Mouse (Mus musculus) lung, postnatal 0 days (tissue): ENCODE results near the gene Cbl. TPM values are rescaled to one million over a fixed set of nuclear protein-coding genes. Genes with fewer than 3 reads are reported as not detected.

Experiments
- ATAC-seq: fragments of 200-750 bp; cut with Nextera tagmentation; 2 replicates; pipeline ENCODE4 v1.8.0; 2017; ENCODE audit warnings: moderate library complexity
- DNase-seq: peaks from one replicate; pipeline ENCODE4 v3.0.0-alpha.2; 2016; ENCODE audit warnings: low spot score
- H3K27ac ChIP-seq: fragments of 300-500 bp; sonication (generic); 2 replicates; pipeline ENCODE4 v1.5.1; 2014; ENCODE audit warnings: antibody characterized with exemption, mild to moderate bottlenecking, low read length, mixed read lengths
- H3K27me3 ChIP-seq: fragments of 300-500 bp; sonication (generic); replicated peaks from 2 replicates; pipeline ENCODE4 v1.6.1; 2014; ENCODE audit warnings: low read length, mixed read lengths; ENCODE audit not compliant: insufficient read depth
- H3K36me3 ChIP-seq: fragments of 300-500 bp; sonication (generic); 2 replicates; pipeline ENCODE4 v1.6.1; 2014; ENCODE audit warnings: low read length, mixed read lengths; ENCODE audit not compliant: insufficient read depth
- H3K4me1 ChIP-seq: fragments of 300-500 bp; sonication (generic); 2 replicates; pipeline ENCODE4 v1.6.1; 2014; ENCODE audit warnings: antibody characterized with exemption, low read depth, low read length, mixed read lengths; ENCODE audit not compliant: insufficient read depth
- H3K4me2 ChIP-seq: fragments of 300-500 bp; sonication (generic); replicated peaks from 2 replicates; pipeline ENCODE4 v1.6.1; 2014; ENCODE audit warnings: low read depth, mild to moderate bottlenecking, low read length, moderate library complexity, mixed read lengths
- H3K4me3 ChIP-seq: fragments of 300-500 bp; sonication (generic); 2 replicates; pipeline ENCODE4 v1.5.1; 2014; ENCODE audit warnings: low read depth, low read length
- H3K9ac ChIP-seq: fragments of 300-500 bp; sonication (generic); replicated peaks from 2 replicates; pipeline ENCODE4 v1.6.1; 2014; ENCODE audit warnings: low read depth, mild to moderate bottlenecking
- H3K9me3 ChIP-seq: fragments of 300-500 bp; sonication (generic); 2 replicates; pipeline ENCODE4 v1.6.1; 2016; ENCODE audit warnings: low read length, mixed read lengths
- CTCF ChIP-seq: IDR thresholded peaks from 2 replicates; pipeline ENCODE4 v1.5.1; 2016; ENCODE audit warnings: antibody characterized with exemption, mild to moderate bottlenecking
- EP300 ChIP-seq: IDR thresholded peaks from 2 replicates; pipeline ENCODE4 v1.6.1; 2016; ENCODE audit warnings: antibody characterized with exemption, mild to moderate bottlenecking, control low read depth
- WGBS: fragments of 180-500 bp; shearing (Covaris S2); extraction: QIAGEN DNeasy Blood & Tissue Kit; methylation state at CpG from one replicate; pipeline ENCODE4 v1.1.7; 2014; 5-methylcytosine and 5-hydroxymethylcytosine counted together
- polyA plus RNA-seq: library from polyadenylated mRNA; unstranded; fragments of >200 nt; fragmentation: Nextera tagmentation; extraction: Ambion mirVana; gene quantifications from 2 replicates; pipeline ENCODE4 v1.2.1, GENCODE M21; 2015

The Cbl gene
- polyA plus RNA-seq, 1 experiment from 2014 or later: 6.8 TPM

DNA sequence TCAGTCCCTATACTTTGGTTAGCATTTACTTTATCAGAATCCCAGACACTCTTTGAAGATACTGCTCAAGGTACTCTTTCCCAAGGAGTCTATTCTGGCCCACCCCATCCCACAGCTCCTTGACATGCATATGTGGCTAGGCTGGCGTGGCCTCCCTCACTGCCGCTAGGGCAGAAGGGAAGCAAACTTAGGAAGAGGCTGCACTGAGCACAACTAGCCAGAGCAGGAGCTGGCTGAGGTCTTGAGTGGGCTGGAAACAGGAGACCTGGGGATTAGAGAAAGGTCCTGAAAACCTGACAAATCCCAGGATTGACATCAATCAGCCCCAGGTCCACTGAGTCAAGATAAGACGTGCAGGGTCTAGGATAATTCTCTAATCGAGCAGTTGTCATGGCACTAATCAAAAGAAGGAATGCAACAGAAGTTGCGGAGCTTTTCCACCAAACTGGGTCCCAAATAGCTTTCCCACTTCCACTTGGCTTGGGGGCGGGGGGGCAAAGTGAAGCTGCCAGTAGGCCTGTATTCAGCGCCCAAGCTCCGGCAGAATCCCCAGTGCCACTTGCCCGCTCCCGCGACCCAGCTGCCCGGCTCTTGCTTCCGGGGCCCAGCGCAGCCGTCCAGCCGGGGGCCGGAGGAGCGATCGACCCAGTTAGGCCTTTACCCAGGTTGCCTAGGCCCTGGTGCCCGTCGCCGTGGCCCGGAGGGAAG is 33.6 kb upstream of the Cbl start:
- DNase-seq (peak; percentile 41), ATAC-seq (peak; percentile 37; the same call in 1 of the 2 replicates)
- Histone ChIP-seq H3K36me3 (no peaks in the 10 kb centered on the region), H3K4me1 (peaks cover 7% of the 10 kb centered on the region; the same call in 1 of the 2 replicates), H3K4me2 (peak overlapping the region; percentile 86), H3K4me3 (peak overlapping the region; percentile 56), H3K9ac (peak overlapping the region; percentile 95), H3K27me3 (no peaks in the 10 kb centered on the region), H3K27ac (peak overlapping the region; percentile 92), H3K9me3 (no peaks in the 10 kb centered on the region)
- 7% methylated on average over 21 of the region's 23 CpGs for WGBS
- TF ChIP-seq CTCF (peak; percentile 47), EP300 (no peak)

DNA sequence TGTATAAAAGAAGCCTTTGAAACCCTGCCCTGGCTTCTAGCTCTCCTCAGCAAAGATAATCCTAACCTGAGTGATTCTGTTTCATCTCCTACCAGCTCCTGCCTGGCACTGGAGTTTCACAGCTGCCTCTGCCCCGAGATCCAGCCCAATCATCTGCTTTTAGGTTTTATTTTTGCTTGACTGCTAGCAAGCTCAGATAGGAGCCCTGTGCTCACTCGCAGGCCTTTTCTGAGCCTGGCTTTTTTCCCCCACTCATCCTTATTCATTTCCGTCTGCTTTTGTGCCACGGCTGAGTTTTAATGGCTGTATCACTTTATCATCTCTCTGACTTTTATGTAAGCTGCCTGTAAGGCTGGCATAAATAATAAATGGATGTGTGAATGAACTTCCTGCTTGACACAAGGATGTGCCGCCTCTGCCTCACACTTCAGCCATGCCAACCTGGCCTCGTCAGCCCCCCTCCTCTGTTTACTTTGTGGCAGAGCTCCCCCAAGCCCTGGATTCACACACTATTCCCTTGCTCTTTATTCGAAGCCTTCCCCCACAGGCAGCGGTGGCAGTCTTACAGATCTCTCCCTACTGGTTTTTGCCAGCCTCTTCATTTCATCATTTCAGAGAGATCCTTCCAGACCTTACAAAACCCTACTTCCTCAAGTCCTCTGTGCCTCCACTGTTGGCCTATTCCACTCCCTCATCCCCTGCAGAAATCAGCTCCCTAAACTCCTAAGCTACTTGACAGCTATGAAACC is 32.8 kb upstream of the Cbl start:
- peak overlapping the region; percentile 92 for H3K27ac ChIP-seq
- peak overlapping the region; percentile 95 for H3K9ac ChIP-seq
- WGBS: 45% methylated on average over 8 of the region's 8 CpGs

DNA sequence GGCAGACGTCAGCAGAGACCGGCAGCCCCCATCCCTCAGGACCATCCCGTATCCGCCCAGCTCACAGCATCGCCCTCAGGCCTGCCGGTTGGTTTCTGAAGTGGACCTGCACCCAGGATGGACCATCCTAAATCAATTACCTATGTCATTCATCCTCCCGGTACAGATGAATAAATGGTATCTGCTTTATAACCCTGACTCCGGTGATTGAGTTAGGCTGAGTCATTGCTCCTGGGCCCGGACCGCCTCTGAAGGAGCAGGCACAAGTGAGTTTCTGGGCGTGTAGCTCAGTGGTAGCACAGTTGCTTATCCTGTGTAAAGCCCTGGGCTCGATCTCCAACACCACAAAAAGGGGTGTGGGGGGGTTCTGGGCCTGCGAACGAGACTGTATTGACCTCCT is 27.5 kb upstream of the Cbl start:
- no peaks in the 10 kb centered on the region for H3K27me3 ChIP-seq
- no peaks in the 10 kb centered on the region for H3K9me3 ChIP-seq
- no peaks in the 10 kb centered on the region; the same call in 1 of the 2 replicates for H3K4me1 ChIP-seq
- H3K27ac ChIP-seq: no peak overlapping the region
- TF ChIP-seq CTCF: no peak
- TF ChIP-seq EP300: no peak
- H3K36me3 ChIP-seq: no peaks in the 10 kb centered on the region
- 82% methylated on average over 14 of the region's 14 CpGs for WGBS
- no peak overlapping the region for H3K4me3 ChIP-seq
- H3K9ac ChIP-seq: no peak overlapping the region
- H3K4me2 ChIP-seq: no peak overlapping the region
- DNase-seq (no peak), ATAC-seq (no peak)

More for the DNA sequence above, 32.8 kb upstream of the Cbl start:
- no peak for ATAC-seq
- no peak for TF ChIP-seq EP300
- TF ChIP-seq CTCF: no peak
- no peaks in the 10 kb centered on the region for H3K9me3 ChIP-seq
- peak; percentile 58 for DNase-seq
- H3K27me3 ChIP-seq: no peaks in the 10 kb centered on the region
- no peaks in the 10 kb centered on the region for H3K36me3 ChIP-seq
- H3K4me1 ChIP-seq: peaks cover 7% of the 10 kb centered on the region; the same call in 1 of the 2 replicates
- H3K4me2 ChIP-seq: peak overlapping the region; percentile 86
- 0 out of 2 replicates have a peak overlapping the region, but pooled peaks have one; percentile 56 for H3K4me3 ChIP-seq

DNA sequence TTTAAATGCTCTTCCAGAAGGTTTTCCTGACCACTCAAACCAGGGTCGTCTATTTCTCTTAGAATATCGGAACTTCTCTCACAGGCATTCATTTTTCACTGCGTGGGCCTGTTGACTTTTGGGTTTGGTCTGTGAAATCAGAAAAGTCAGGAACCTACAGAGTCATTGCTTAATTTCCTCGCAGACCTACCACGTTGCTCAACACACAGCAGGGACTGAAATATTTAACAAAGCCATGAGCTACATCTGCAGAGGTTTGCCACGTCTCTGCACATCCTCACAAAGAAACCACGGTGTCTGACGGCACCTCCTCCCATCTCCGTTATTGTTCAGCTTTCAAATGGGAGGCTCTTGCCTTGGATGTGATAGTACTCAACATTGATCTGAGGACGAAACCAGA is 25.2 kb upstream of the Cbl start:
- H3K4me2 ChIP-seq: no peak overlapping the region
- TF ChIP-seq CTCF: no peak
- DNase-seq (no peak), ATAC-seq (no peak)
- no peaks in the 10 kb centered on the region for H3K4me1 ChIP-seq
- no peak overlapping the region for H3K9ac ChIP-seq
- H3K27me3 ChIP-seq: no peaks in the 10 kb centered on the region
- 74% methylated on average over 10 of the region's 10 CpGs for WGBS
- no peak overlapping the region for H3K4me3 ChIP-seq
- H3K36me3 ChIP-seq: no peaks in the 10 kb centered on the region
- no peaks in the 10 kb centered on the region for H3K9me3 ChIP-seq
- H3K27ac ChIP-seq: no peak overlapping the region

DNA sequence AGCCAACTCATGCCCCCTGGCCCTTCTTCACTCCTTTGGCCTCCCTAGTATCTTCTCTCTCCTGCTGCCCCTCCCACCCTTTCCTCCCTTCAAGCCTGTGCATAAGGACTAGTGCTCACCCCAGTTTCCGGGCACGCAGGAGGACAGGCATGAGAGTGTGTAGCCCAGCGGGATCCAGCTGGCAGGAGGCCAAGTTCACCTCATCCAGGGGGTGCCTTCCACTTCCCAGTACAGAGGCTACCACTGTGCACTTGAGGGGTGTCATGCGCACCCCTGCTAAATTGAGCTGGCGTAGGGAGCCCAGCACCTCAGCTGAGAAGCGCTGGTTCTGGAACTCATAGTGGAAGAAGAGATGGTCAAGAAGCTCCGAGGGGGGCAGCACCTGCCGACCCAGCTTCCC is 22.4 kb upstream of the Cbl start:
- no peaks in the 10 kb centered on the region for H3K4me1 ChIP-seq
- H3K36me3 ChIP-seq: peaks cover 5% of the 10 kb centered on the region; the same call in 1 of the 2 replicates
- WGBS: 63% methylated on average over 8 of the region's 8 CpGs
- no peak overlapping the region for H3K9ac ChIP-seq
- no peak overlapping the region for H3K4me3 ChIP-seq
- no peak overlapping the region for H3K27ac ChIP-seq
- H3K27me3 ChIP-seq: no peaks in the 10 kb centered on the region
- H3K9me3 ChIP-seq: no peaks in the 10 kb centered on the region
- H3K4me2 ChIP-seq: no peak overlapping the region
- TF ChIP-seq CTCF (no peak), EP300 (no peak)
- no peak for DNase-seq
- no peak for ATAC-seq

DNA sequence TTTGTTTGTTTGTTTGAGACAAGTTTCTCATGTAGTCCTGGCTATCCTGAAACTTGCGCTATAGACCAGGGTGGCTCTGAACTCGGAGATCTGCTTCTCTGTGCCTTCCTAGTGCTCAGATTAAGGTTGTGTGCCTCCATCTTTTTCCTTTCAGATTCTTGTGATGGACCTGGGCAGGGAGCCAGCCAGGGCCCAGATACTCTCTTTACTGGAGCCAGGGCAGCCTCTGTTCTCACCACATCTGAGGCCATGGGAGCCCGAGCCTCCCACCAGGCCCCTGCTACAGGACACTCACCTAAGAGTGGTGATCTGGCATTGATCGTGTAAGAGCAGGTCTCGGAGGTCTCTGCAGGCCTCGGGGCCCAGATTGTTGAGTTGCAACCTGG is 21.3 kb upstream of the Cbl start:
- DNase-seq (no peak), ATAC-seq (no peak)

More for the DNA sequence above, 21.3 kb upstream of the Cbl start:
- H3K9me3 ChIP-seq: no peaks in the 10 kb centered on the region
- H3K9ac ChIP-seq: no peak overlapping the region
- TF ChIP-seq CTCF (no peak), EP300 (no peak)
- peaks cover 5% of the 10 kb centered on the region; the same call in 1 of the 2 replicates for H3K36me3 ChIP-seq
- no peak overlapping the region for H3K4me3 ChIP-seq
- H3K4me1 ChIP-seq: no peaks in the 10 kb centered on the region
- no peak overlapping the region for H3K27ac ChIP-seq
- H3K27me3 ChIP-seq: no peaks in the 10 kb centered on the region
- no peak overlapping the region for H3K4me2 ChIP-seq
- WGBS: 71% methylated on average over 6 of the region's 6 CpGs
